Mouse (Mus musculus): Measurements from ENCODE around the gene H2-Q7.
"Not testable (repeated sequence)": the region's sequence is repeated elsewhere in the genome, so short reads cannot be mapped to it uniquely, and the experiment has no call there.

H2-Q7 gene

GRCm38 (mm10) chr17:35435577-35435976 is 3.4 kb upstream of the H2-Q7 start:
- DNase-seq (ENCODE audit: low read depth, low spot score): not testable (repeated sequence)

GRCm38 (mm10) chr17:35437386-35437936 is 1.5 kb upstream of the H2-Q7 start:
- not testable (repeated sequence) for DNase-seq (ENCODE audit: low read depth, low spot score)

- not testable (repeated sequence) for DNase-seq (ENCODE audit: low read depth, low spot score)
Observed at GRCm38 (mm10) chr17:35438395-35438794, 560 bp upstream of the H2-Q7 start.

- DNase-seq (ENCODE audit: low read depth, low spot score): not testable (repeated sequence)
Observed at GRCm38 (mm10) chr17:35439295-35439747, 366 bp downstream of the H2-Q7 start.

- DNase-seq (ENCODE audit: low read depth, low spot score): not testable (repeated sequence)
Observed at GRCm38 (mm10) chr17:35439925-35440645, 1.1 kb downstream of the H2-Q7 start.

GRCm38 (mm10) chr17:35442376-35442775 is 3.4 kb downstream of the H2-Q7 start:
- not testable (repeated sequence) for DNase-seq (ENCODE audit: low read depth, low spot score)

GRCm38 (mm10) chr17:35444510-35444909 is 5.6 kb downstream of the H2-Q7 start:
- not testable (repeated sequence) for DNase-seq (ENCODE audit: low read depth, low spot score)

- DNase-seq (ENCODE audit: low read depth, low spot score): not testable (repeated sequence)
Observed at GRCm38 (mm10) chr17:35458247-35458646, 19.3 kb downstream of the H2-Q7 start.

GRCm38 (mm10) chr17:35460513-35461341 is 21.8 kb downstream of the H2-Q7 start:
- DNase-seq (ENCODE audit: low read depth, low spot score): not testable (repeated sequence)

- not testable (repeated sequence) for DNase-seq (ENCODE audit: low read depth, low spot score)
Observed at GRCm38 (mm10) chr17:35465651-35466050, 26.7 kb downstream of the H2-Q7 start.

- DNase-seq (ENCODE audit: low read depth, low spot score): not testable (repeated sequence)
Observed at GRCm38 (mm10) chr17:35468936-35469335, 30.0 kb downstream of the H2-Q7 start.

GRCm38 (mm10) chr17:35469842-35470751 is 31.1 kb downstream of the H2-Q7 start, which contains the start of gene H2-Q10:
Gene H2-Q10 (plus strand): TSS chr17:35470089.
- no peak for DNase-seq (ENCODE audit: low read depth, low spot score)

- peak; percentile 45 for DNase-seq (ENCODE audit: low read depth, low spot score)
Observed at GRCm38 (mm10) chr17:35484066-35484465, 45.1 kb downstream of the H2-Q7 start.

- no peak for DNase-seq (ENCODE audit: low read depth, low spot score)
Observed at GRCm38 (mm10) chr17:35485702-35486101, 46.7 kb downstream of the H2-Q7 start.

GRCm38 (mm10) chr17:35486726-35487125 is 47.8 kb downstream of the H2-Q7 start:
- DNase-seq (ENCODE audit: low read depth, low spot score): no peak

- DNase-seq (ENCODE audit: low read depth, low spot score): no peak
Observed at GRCm38 (mm10) chr17:35488041-35488440, 49.1 kb downstream of the H2-Q7 start.

- DNase-seq (ENCODE audit: low read depth, low spot score): no peak
Observed at GRCm38 (mm10) chr17:35490320-35490719, 51.4 kb downstream of the H2-Q7 start.
